Mouse (Mus musculus) frontal cortex, adult (tissue): ENCODE measurements around the gene Itpkb.

Experiments used
- ATAC-seq: cut with Nextera tagmentation; 2 replicates; pipeline ENCODE4 v1.9.2; 2017; ENCODE audit warnings: mild to moderate bottlenecking, moderate library complexity, mixed read lengths; ENCODE audit not compliant: low TSS enrichment

The Itpkb gene

GRCm38 (mm10) chr1:180314641-180315040 is 15.6 kb upstream of the Itpkb start:
- ATAC-seq = no peak

GRCm38 (mm10) chr1:180315127-180315526 is 15.2 kb upstream of the Itpkb start:
- no peak for ATAC-seq

GRCm38 (mm10) chr1:180317450-180317849 is 12.8 kb upstream of the Itpkb start:
- ATAC-seq = no peak

- ATAC-seq = no peak
These were observed 11.9 kb upstream of the Itpkb start for GRCm38 (mm10) chr1:180318407-180318806.

- ATAC-seq = no peak
These were observed 10.4 kb upstream of the Itpkb start for GRCm38 (mm10) chr1:180319895-180320294.

GRCm38 (mm10) chr1:180322896-180323295 is 7.4 kb upstream of the Itpkb start:
- no peak for ATAC-seq

- no peak for ATAC-seq
These were observed 6.8 kb upstream of the Itpkb start for GRCm38 (mm10) chr1:180323491-180323890.

GRCm38 (mm10) chr1:180324271-180324670 is 6.0 kb upstream of the Itpkb start:
- ATAC-seq = no peak

- ATAC-seq = peak; percentile 45; the same call in 1 of the 2 replicates
These were observed 1.3 kb upstream of the Itpkb start for GRCm38 (mm10) chr1:180328794-180329665.

GRCm38 (mm10) chr1:180329706-180330105 is 579 bp upstream of the Itpkb start:
- no peak for ATAC-seq

- no peak for ATAC-seq
These were observed 641 bp downstream of the Itpkb start for GRCm38 (mm10) chr1:180330707-180331545.

- no peak for ATAC-seq
These were observed 1.3 kb downstream of the Itpkb start for GRCm38 (mm10) chr1:180331546-180332075.

- peak; percentile 69 for ATAC-seq
These were observed 2.0 kb downstream of the Itpkb start for GRCm38 (mm10) chr1:180332076-180332927.

GRCm38 (mm10) chr1:180332928-180333440 is 2.7 kb downstream of the Itpkb start:
- no peak for ATAC-seq

- no peak for ATAC-seq
These were observed 3.3 kb downstream of the Itpkb start for GRCm38 (mm10) chr1:180333588-180333987.

- no peak for ATAC-seq
These were observed 4.3 kb downstream of the Itpkb start for GRCm38 (mm10) chr1:180334541-180334940.

- no peak for ATAC-seq
These were observed 5.5 kb downstream of the Itpkb start for GRCm38 (mm10) chr1:180335513-180336375.

- ATAC-seq = no peak
These were observed 8.1 kb downstream of the Itpkb start for GRCm38 (mm10) chr1:180338358-180338757.

GRCm38 (mm10) chr1:180339143-180339542 is 8.9 kb downstream of the Itpkb start:
- no peak for ATAC-seq

- ATAC-seq = no peak
These were observed 12.7 kb downstream of the Itpkb start for GRCm38 (mm10) chr1:180342944-180343343.
